Mouse (Mus musculus) forebrain, embryonic 10.5 days (tissue): ENCODE results near the gene Sdhaf1. TPM values are rescaled to one million over a fixed set of nuclear protein-coding genes. Genes with fewer than 3 reads are reported as not detected.

Experiments used
- DNase-seq: peaks from one replicate; pipeline ENCODE4 v3.0.0-alpha.2; 2017; ENCODE audit warnings: low spot score; ENCODE audit errors: extremely low spot score
- H3K27ac ChIP-seq: fragments of 300-500 bp; sonication (generic); 2 replicates; pipeline ENCODE4 v1.5.1; 2016; ENCODE audit warnings: mild to moderate bottlenecking
- H3K27me3 ChIP-seq: fragments of 300-500 bp; sonication (generic); 2 replicates; pipeline ENCODE4 v1.6.1; 2016; ENCODE audit warnings: mild to moderate bottlenecking; ENCODE audit not compliant: poor library complexity, severe bottlenecking
- H3K36me3 ChIP-seq: fragments of 300-500 bp; sonication (generic); replicated peaks from 2 replicates; pipeline ENCODE4 v1.6.1; 2016; ENCODE audit warnings: mild to moderate bottlenecking, moderate library complexity
- H3K4me1 ChIP-seq: fragments of 300-500 bp; sonication (generic); 2 replicates; pipeline ENCODE4 v1.6.1; 2016
- H3K4me3 ChIP-seq: fragments of 300-500 bp; sonication (generic); 2 replicates; pipeline ENCODE4 v1.5.1; 2016; ENCODE audit warnings: mild to moderate bottlenecking, moderate library complexity
- H3K9me3 ChIP-seq: fragments of 300-500 bp; sonication (generic); 2 replicates; pipeline ENCODE4 v1.6.1; 2016; ENCODE audit warnings: mild to moderate bottlenecking, moderate library complexity
- WGBS: fragments of 180-500 bp; shearing (Covaris S2); methylation state at CpG from one replicate; pipeline ENCODE4 v1.1.7; 2016; 5-methylcytosine and 5-hydroxymethylcytosine counted together
- polyA plus RNA-seq: library from polyadenylated mRNA; unstranded; fragments of >200 nt; fragmentation: Nextera tagmentation; extraction: Ambion mirVana; gene quantifications from 2 replicates; pipeline ENCODE4 v1.2.1, GENCODE M21; 2016

Gene Sdhaf1
- polyA plus RNA-seq, 1 experiment from 2014 or later: 17.3 TPM

- H3K4me1 ChIP-seq: peaks cover 39% of the 10 kb centered on the region
- no peak overlapping the region for H3K4me3 ChIP-seq
- H3K27ac ChIP-seq: no peak overlapping the region
- DNase-seq: no peak
- H3K27me3 ChIP-seq: peaks cover 13% of the 10 kb centered on the region; the same call in 1 of the 2 replicates
- H3K36me3 ChIP-seq: peaks cover 5% of the 10 kb centered on the region
- WGBS: 75% methylated on average over 6 of the region's 6 CpGs
- no peaks in the 10 kb centered on the region for H3K9me3 ChIP-seq
Observed at GRCm38 (mm10) chr7:30288046-30288445, 35.6 kb downstream of the Sdhaf1 start.

- no peaks in the 10 kb centered on the region for H3K36me3 ChIP-seq
- peaks cover 27% of the 10 kb centered on the region for H3K4me1 ChIP-seq
- DNase-seq: no peak
- peaks cover 13% of the 10 kb centered on the region; the same call in 1 of the 2 replicates for H3K27me3 ChIP-seq
- H3K27ac ChIP-seq: no peak overlapping the region
- H3K4me3 ChIP-seq: no peak overlapping the region
- no peaks in the 10 kb centered on the region for H3K9me3 ChIP-seq
- WGBS: 77% methylated on average over 8 of the region's 8 CpGs
Observed at GRCm38 (mm10) chr7:30286701-30287410, 36.8 kb downstream of the Sdhaf1 start.

GRCm38 (mm10) chr7:30282740-30283139, 41.0 kb downstream of the Sdhaf1 start:
- DNase-seq: no peak
- H3K4me3 ChIP-seq: no peak overlapping the region
- no peaks in the 10 kb centered on the region for H3K36me3 ChIP-seq
- no peak overlapping the region for H3K27ac ChIP-seq
- 86% methylated on average over 7 of the region's 7 CpGs for WGBS
- H3K27me3 ChIP-seq: no peaks in the 10 kb centered on the region
- no peaks in the 10 kb centered on the region for H3K9me3 ChIP-seq
- H3K4me1 ChIP-seq: peaks cover 26% of the 10 kb centered on the region

GRCm38 (mm10) chr7:30281522-30281921, 42.2 kb downstream of the Sdhaf1 start:
- Histone ChIP-seq H3K4me1 (peaks cover 21% of the 10 kb centered on the region), H3K27me3 (no peaks in the 10 kb centered on the region), H3K9me3 (no peaks in the 10 kb centered on the region), H3K27ac (no peak overlapping the region), H3K36me3 (no peaks in the 10 kb centered on the region), H3K4me3 (peak overlapping the region; percentile 87; the same call in 1 of the 2 replicates)
- no peak for DNase-seq
- 86% methylated on average over 4 of the region's 4 CpGs for WGBS

GRCm38 (mm10) chr7:30280670-30281138, 43.0 kb downstream of the Sdhaf1 start:
- peaks cover 20% of the 10 kb centered on the region for H3K4me1 ChIP-seq
- under 1% methylated on average over 20 of the region's 20 CpGs for WGBS
- no peaks in the 10 kb centered on the region for H3K27me3 ChIP-seq
- peak overlapping the region; percentile 92 for H3K27ac ChIP-seq
- peak overlapping the region; percentile 87 for H3K4me3 ChIP-seq
- H3K9me3 ChIP-seq: no peaks in the 10 kb centered on the region
- DNase-seq: peak; percentile 80
- no peaks in the 10 kb centered on the region for H3K36me3 ChIP-seq

- Histone ChIP-seq H3K9me3 (no peaks in the 10 kb centered on the region), H3K27ac (peak within 1 kb of the TSS; percentile 92), H3K27me3 (no peaks in the 10 kb centered on the region), H3K4me1 (peaks cover 20% of the 10 kb centered on the region), H3K4me3 (peak within 1 kb of the TSS; percentile 87), H3K36me3 (no peaks in the 10 kb centered on the region)
- WGBS: under 1% methylated on average over 49 of the region's 49 CpGs
- peak; percentile 95 for DNase-seq
Observed at GRCm38 (mm10) chr7:30279951-30280669, 43.6 kb downstream of the Sdhaf1 start, which contains the start of the genes Thap8 and Wdr62. Thap8 (plus strand) TSS chr7:30280094. Wdr62 (minus strand) TSS chr7:30280419.

- peak; percentile 33 for DNase-seq
- WGBS: under 1% methylated on average over 6 of the region's 6 CpGs
- H3K27me3 ChIP-seq: no peaks in the 10 kb centered on the region
Observed at GRCm38 (mm10) chr7:30279536-30279935, 44.2 kb downstream of the Sdhaf1 start.

GRCm38 (mm10) chr7:30278911-30279310, 44.8 kb downstream of the Sdhaf1 start:
- Histone ChIP-seq H3K4me1 (peaks cover 20% of the 10 kb centered on the region), H3K9me3 (no peaks in the 10 kb centered on the region), H3K36me3 (no peaks in the 10 kb centered on the region), H3K4me3 (peak overlapping the region; percentile 87; the same call in 1 of the 2 replicates), H3K27me3 (no peaks in the 10 kb centered on the region), H3K27ac (no peak overlapping the region)
- 59% methylated on average over 2 of the region's 2 CpGs for WGBS
- no peak for DNase-seq

More at GRCm38 (mm10) chr7:30279536-30279935, 44.2 kb downstream of the Sdhaf1 start:
- peak overlapping the region; percentile 87 for H3K4me3 ChIP-seq
- H3K4me1 ChIP-seq: peaks cover 20% of the 10 kb centered on the region
- peak overlapping the region; percentile 92 for H3K27ac ChIP-seq
- no peaks in the 10 kb centered on the region for H3K9me3 ChIP-seq
- H3K36me3 ChIP-seq: no peaks in the 10 kb centered on the region

- WGBS: 85% methylated on average over 6 of the region's 6 CpGs
- H3K27ac ChIP-seq: no peak overlapping the region
- H3K4me1 ChIP-seq: peaks cover 7% of the 10 kb centered on the region
- no peaks in the 10 kb centered on the region for H3K9me3 ChIP-seq
- no peak overlapping the region for H3K4me3 ChIP-seq
- no peaks in the 10 kb centered on the region for H3K27me3 ChIP-seq
- DNase-seq: no peak
- H3K36me3 ChIP-seq: peaks cover 40% of the 10 kb centered on the region
Observed at GRCm38 (mm10) chr7:30274383-30274782, 49.3 kb downstream of the Sdhaf1 start.

Other genes with a start within 250 kb of the Sdhaf1 start
- gene Gm26920, start 233.5 kb downstream of the Sdhaf1 start, polyA plus RNA-seq: 2.2 and 2.8 TPM in 2 replicates
- 17.3 and 18.1 TPM in 2 replicates for gene Zfp566, start 233.4 kb downstream of the Sdhaf1 start, polyA plus RNA-seq
- 104 TPM in 2 replicates for gene Zfp260, start 229.1 kb downstream of the Sdhaf1 start, polyA plus RNA-seq
- gene Zfp382, start 202.0 kb downstream of the Sdhaf1 start, polyA plus RNA-seq: 10.7 and 11.5 TPM in 2 replicates
- gene Zfp146, start 154.1 kb downstream of the Sdhaf1 start, polyA plus RNA-seq: 20.3 and 21.1 TPM in 2 replicates
- 4.0 and 4.5 TPM in 2 replicates for gene Cox7a1, start 139.8 kb downstream of the Sdhaf1 start, polyA plus RNA-seq
- gene Capns1, start 125.1 kb downstream of the Sdhaf1 start, polyA plus RNA-seq: 45.9 and 51.2 TPM in 2 replicates
- 163 and 169 TPM in 2 replicates for gene Polr2i, start 91.9 kb downstream of the Sdhaf1 start, polyA plus RNA-seq
- 248 and 257 TPM in 2 replicates for gene Tbcb, start 91.6 kb downstream of the Sdhaf1 start, polyA plus RNA-seq
- gene Ovol3, start 88.2 kb downstream of the Sdhaf1 start, polyA plus RNA-seq: not detected in 2 replicates
- gene Thap8, start 43.8 kb downstream of the Sdhaf1 start, polyA plus RNA-seq: 0.38 and 0.48 TPM in 2 replicates
- 18.7 and 20.3 TPM in 2 replicates for gene Wdr62, start 43.5 kb downstream of the Sdhaf1 start, polyA plus RNA-seq
- 52.8 and 53.1 TPM in 2 replicates for gene Clip3, start 32.2 kb downstream of the Sdhaf1 start, polyA plus RNA-seq
- gene Alkbh6, start 15.2 kb downstream of the Sdhaf1 start, polyA plus RNA-seq: 82.3 and 90.2 TPM in 2 replicates
- gene Syne4, start 9.1 kb downstream of the Sdhaf1 start, polyA plus RNA-seq: 29.8 and 32.8 TPM in 2 replicates
- gene E130208F15Rik, start 2.2 kb downstream of the Sdhaf1 start, polyA plus RNA-seq: 3.0 and 3.2 TPM in 2 replicates
- 5.3 and 5.6 TPM in 2 replicates for gene Lrfn3, start 38.9 kb upstream of the Sdhaf1 start, polyA plus RNA-seq
- 10.4 and 12.1 TPM in 2 replicates for gene Tyrobp, start 89.9 kb upstream of the Sdhaf1 start, polyA plus RNA-seq
- 0.38 TPM in 1 of 2 replicates, not detected in the other for gene Hcst, start 96.0 kb upstream of the Sdhaf1 start, polyA plus RNA-seq
- gene Nfkbid, start 97.8 kb upstream of the Sdhaf1 start, polyA plus RNA-seq: 1.3 and 1.5 TPM in 2 replicates
- 25.4 and 33.7 TPM in 2 replicates for gene Aplp1, start 121.6 kb upstream of the Sdhaf1 start, polyA plus RNA-seq
- 0.29 and 0.52 TPM in 2 replicates for gene Kirrel2, start 133.8 kb upstream of the Sdhaf1 start, polyA plus RNA-seq
- gene Nphs1, start 134.4 kb upstream of the Sdhaf1 start, polyA plus RNA-seq: 0.07 TPM in 1 of 2 replicates, not detected in the other
- not detected in 2 replicates for gene Prodh2, start 169.7 kb upstream of the Sdhaf1 start, polyA plus RNA-seq
- gene Arhgap33, start 211.2 kb upstream of the Sdhaf1 start, polyA plus RNA-seq: 29.7 and 31.9 TPM in 2 replicates
- 4.3 and 4.6 TPM in 2 replicates for gene Hspb6, start 228.3 kb upstream of the Sdhaf1 start, polyA plus RNA-seq
- gene Proser3, start 228.4 kb upstream of the Sdhaf1 start, polyA plus RNA-seq: 15.2 and 16.1 TPM in 2 replicates
- gene Lin37, start 235.9 kb upstream of the Sdhaf1 start, polyA plus RNA-seq: 40.7 and 44.2 TPM in 2 replicates
- gene U2af1l4, start 239.4 kb upstream of the Sdhaf1 start, polyA plus RNA-seq: 96.1 and 96.7 TPM in 2 replicates
- gene Gm49396, start 239.4 kb upstream of the Sdhaf1 start, polyA plus RNA-seq: 16.1 and 16.3 TPM in 2 replicates
- gene Psenen, start 239.7 kb upstream of the Sdhaf1 start, polyA plus RNA-seq: 124 and 126 TPM in 2 replicates
- 5.9 and 7.1 TPM in 2 replicates for gene Igflr1, start 241.5 kb upstream of the Sdhaf1 start, polyA plus RNA-seq